Mouse (Mus musculus) heart, adult 2 months (tissue): ENCODE measurements around the gene Gm49403. TPM values are rescaled to one million over a fixed set of nuclear protein-coding genes. Genes with fewer than 3 reads are reported as not detected.

ENCODE experiments used
- DNase-seq, 2 experiments: peaks; one replicate each; pipeline ENCODE4 v3.0.0; 2021
- H3K27ac ChIP-seq: fragments of 200-600 bp; 2 replicates; pipeline ENCODE4 v1.8.1; 2022
- H3K27me3 ChIP-seq: fragments of 200-500 bp; 2 replicates; pipeline ENCODE4 v1.6.1; 2012; ENCODE audit warnings: mild to moderate bottlenecking, low read length, inconsistent platforms, mixed read lengths; ENCODE audit not compliant: control insufficient read depth, insufficient read depth
- H3K36me3 ChIP-seq: fragments of 200-500 bp; 2 replicates; pipeline ENCODE4 v1.6.1; 2012; ENCODE audit warnings: low read length, inconsistent platforms; ENCODE audit not compliant: control insufficient read depth, insufficient read depth
- H3K4me1 ChIP-seq: fragments of 200-500 bp; 2 replicates; pipeline ENCODE4 v1.6.1; 2011; ENCODE audit warnings: low read length; ENCODE audit not compliant: control insufficient read depth, insufficient read depth
- H3K4me3 ChIP-seq: fragments of 200-600 bp; 2 replicates; pipeline ENCODE4 v1.8.1; 2022
- H3K79me2 ChIP-seq: fragments of 200-500 bp; replicated peaks from 2 replicates; pipeline ENCODE4 v1.6.1; 2012; ENCODE audit warnings: mild to moderate bottlenecking, inconsistent platforms, low read length, moderate library complexity, mixed read lengths; ENCODE audit not compliant: control insufficient read depth, insufficient read depth
- H3K9ac ChIP-seq: fragments of 200-500 bp; 2 replicates; pipeline ENCODE4 v1.6.1; 2012; ENCODE audit warnings: low read depth, mild to moderate bottlenecking, control low read depth, inconsistent platforms, low read length, mixed read lengths
- CTCF ChIP-seq: fragments of 200-600 bp; IDR thresholded peaks from 2 replicates; pipeline ENCODE4 v1.8.1; 2022; ENCODE audit warnings: antibody characterized with exemption, mild to moderate bottlenecking, moderate library complexity
- EP300 ChIP-seq: fragments of 200-500 bp; IDR thresholded peaks from 2 replicates; pipeline ENCODE4 v1.6.1; 2011; ENCODE audit warnings: low read depth, low read length, control low read depth; ENCODE audit not compliant: insufficient read depth
- POLR2A ChIP-seq: fragments of 200-500 bp; IDR thresholded peaks from 2 replicates; pipeline ENCODE4 v1.6.1; 2011; ENCODE audit warnings: mild to moderate bottlenecking, low read depth, low read length, control low read depth; ENCODE audit not compliant: insufficient read depth
- WGBS: fragments of 180-500 bp; shearing (Covaris S2); methylation state at CpG from one replicate; pipeline ENCODE4 v1.1.7; 2018; 5-methylcytosine and 5-hydroxymethylcytosine counted together
- intact Hi-C: fragments of 180-260 bp; cut with DNase I; formaldehyde crosslinking; loops from one replicate; pipeline ENCODE4 v1.15.1; 2025
- polyA plus RNA-seq: library from polyadenylated mRNA; depleted of rRNA; stranded (reverse); fragments of >200 nt; gene quantifications from 2 replicates; pipeline ENCODE4 v1.2.3, GENCODE M21; 2012
- total RNA-seq, 2 experiments: library from RNA; stranded (reverse); gene quantifications; 2 replicates each; pipeline ENCODE4 v1.2.3; 2021

Gm49403 gene
- total and polyA plus RNA-seq, 3 experiments, result not detected

- H3K9ac ChIP-seq, result peak overlapping the region; percentile 69
- H3K36me3 ChIP-seq, result no peaks in the 10 kb centered on the region
- H3K4me3 ChIP-seq, result peak overlapping the region; percentile 53
- H3K4me1 ChIP-seq, result peaks cover 7% of the 10 kb centered on the region; the same call in 1 of the 2 replicates
- 30% methylated on average over 29 of the region's 29 CpGs for WGBS
- TF ChIP-seq CTCF, result no peak
- 0 out of 2 replicates have a peak, but pooled peaks have one; percentile 6 for TF ChIP-seq EP300
- peak; percentile 72 for TF ChIP-seq POLR2A
- peak; percentile 81 to 85 for DNase-seq
- no peaks in the 10 kb centered on the region for H3K79me2 ChIP-seq
- H3K27me3 ChIP-seq, result no peaks in the 10 kb centered on the region
- intact Hi-C loops, result no loop called here
- peak overlapping the region; percentile 59 for H3K27ac ChIP-seq
These were observed 43.6 kb upstream of the Gm49403 start for GRCm38 (mm10) chr19:8839908-8840791.

GRCm38 (mm10) chr19:8841012-8841411 lies 42.7 kb upstream of the Gm49403 start:
- Histone ChIP-seq H3K4me3 (peak overlapping the region; percentile 53), H3K27ac (peak overlapping the region; percentile 59; the same call in 1 of the 2 replicates)

GRCm38 (mm10) chr19:8842961-8843360 lies 40.8 kb upstream of the Gm49403 start:
- Histone ChIP-seq H3K9ac (no peak overlapping the region), H3K27ac (no peak overlapping the region), H3K27me3 (no peaks in the 10 kb centered on the region), H3K79me2 (no peaks in the 10 kb centered on the region), H3K4me3 (no peak overlapping the region), H3K4me1 (peaks cover 7% of the 10 kb centered on the region; the same call in 1 of the 2 replicates), H3K36me3 (no peaks in the 10 kb centered on the region)
- intact Hi-C loops, result no loop called here
- DNase-seq, result no peak
- TF ChIP-seq EP300, result no peak
- TF ChIP-seq POLR2A, result no peak
- TF ChIP-seq CTCF, result no peak
- 86% methylated on average over 6 of the region's 6 CpGs for WGBS

More at GRCm38 (mm10) chr19:8841012-8841411, 42.7 kb upstream of the Gm49403 start:
- intact Hi-C loops, result no loop called here
- Histone ChIP-seq H3K4me1 (peaks cover 7% of the 10 kb centered on the region; the same call in 1 of the 2 replicates), H3K79me2 (no peaks in the 10 kb centered on the region), H3K27me3 (no peaks in the 10 kb centered on the region), H3K9ac (no peak overlapping the region), H3K36me3 (no peaks in the 10 kb centered on the region)
- WGBS, result 93% methylated on average over 7 of the region's 7 CpGs
- DNase-seq, result no peak
- TF ChIP-seq POLR2A (no peak), EP300 (no peak), CTCF (no peak)

GRCm38 (mm10) chr19:8844371-8845129 lies 39.2 kb upstream of the Gm49403 start:
- TF ChIP-seq EP300, result 0 out of 2 replicates have a peak, but pooled peaks have one; percentile 18
- TF ChIP-seq CTCF, result peak; percentile 85
- TF ChIP-seq POLR2A, result no peak
- no peaks in the 10 kb centered on the region for H3K36me3 ChIP-seq

GRCm38 (mm10) chr19:8848356-8848755 lies 35.4 kb upstream of the Gm49403 start:
- intact Hi-C loops, result no loop called here
- peaks cover 4% of the 10 kb centered on the region; the same call in 1 of the 2 replicates for H3K4me1 ChIP-seq
- no peaks in the 10 kb centered on the region for H3K79me2 ChIP-seq
- no peak overlapping the region for H3K9ac ChIP-seq
- TF ChIP-seq CTCF (no peak), POLR2A (no peak), EP300 (no peak)
- H3K27me3 ChIP-seq, result no peaks in the 10 kb centered on the region
- no peaks in the 10 kb centered on the region for H3K36me3 ChIP-seq
- H3K4me3 ChIP-seq, result no peak overlapping the region
- DNase-seq, result no peak
- WGBS, result 89% methylated on average over 5 of the region's 5 CpGs
- no peak overlapping the region for H3K27ac ChIP-seq

More at GRCm38 (mm10) chr19:8844371-8845129, 39.2 kb upstream of the Gm49403 start:
- Histone ChIP-seq H3K27ac (no peak overlapping the region), H3K27me3 (no peaks in the 10 kb centered on the region), H3K4me1 (peaks cover 3% of the 10 kb centered on the region; the same call in 1 of the 2 replicates), H3K79me2 (no peaks in the 10 kb centered on the region), H3K9ac (no peak overlapping the region), H3K4me3 (no peak overlapping the region)
- intact Hi-C loops, result loop anchor here (2.0 kb wide), 1 partner anchor 266 kb away; no protein-coding TSS in a partner anchor
- 64% methylated on average over 5 of the region's 5 CpGs for WGBS
- DNase-seq, result peak; percentile 63 to 76
